In genomic region chr1:54250158-54250866, GRCm38 (mm10) we compare ENCODE assay signal across 8 mouse cellular contexts. TPM values are rescaled to one million over a fixed set of nuclear protein-coding genes. Genes with fewer than 3 reads are reported as not detected.
DNase-seq lines count a peak whose midpoint lies in the region; ATAC-seq and TF ChIP-seq lines count a peak whose summit lies in the region.

TSS of gene Ccdc150 (plus strand) at chr1:54250683.

- no peaks in the 10 kb centered on the region for H3K36me3 ChIP-seq in heart, embryonic 11.5 days (ENCODE audit: control insufficient read depth, insufficient read depth, low read length)
- H3K36me3 ChIP-seq in kidney, embryonic 15.5 days, result no peaks in the 10 kb centered on the region
- H3K36me3 ChIP-seq in limb, embryonic 15.5 days, result no peaks in the 10 kb centered on the region
- no peaks in the 10 kb centered on the region for H3K36me3 ChIP-seq in midbrain, postnatal 0 days (ENCODE audit: insufficient read depth, low read length)

- H3K4me1 ChIP-seq in embryonic fibroblast, embryonic 13.5 days (ENCODE audit: control insufficient read depth, insufficient read depth, low read length), result no peaks in the 10 kb centered on the region
- peaks cover 2% of the 10 kb centered on the region; the same call in 1 of the 2 replicates for H3K4me1 ChIP-seq in heart, embryonic 11.5 days (ENCODE audit: control insufficient read depth, insufficient read depth, low read length)
- H3K4me1 ChIP-seq in kidney, embryonic 15.5 days, result peaks cover 10% of the 10 kb centered on the region
- peaks cover 7% of the 10 kb centered on the region; the same call in 1 of the 2 replicates for H3K4me1 ChIP-seq in limb, embryonic 15.5 days
- H3K4me1 ChIP-seq in midbrain, postnatal 0 days (ENCODE audit: insufficient read depth, low read length), result no peaks in the 10 kb centered on the region

- ATAC-seq in heart, embryonic 11.5 days (replicated peaks; ENCODE audit: insufficient number of reproducible peaks, low FRiP score, low TSS enrichment), result peak; percentile 100
- peak; percentile 100 for ATAC-seq in kidney, embryonic 15.5 days (replicated peaks; ENCODE audit: low FRiP score)
- ATAC-seq in limb, embryonic 15.5 days (ENCODE audit: insufficient number of reproducible peaks, low FRiP score, low TSS enrichment, low read depth), result peak; percentile 99
- peak; percentile 100 for ATAC-seq in midbrain, postnatal 0 days (ENCODE audit: low FRiP score)

- no peaks in the 10 kb centered on the region for H3K27me3 ChIP-seq in heart, embryonic 11.5 days (ENCODE audit: control insufficient read depth, insufficient read depth, low read length)
- H3K27me3 ChIP-seq in kidney, embryonic 15.5 days, result no peaks in the 10 kb centered on the region
- no peaks in the 10 kb centered on the region for H3K27me3 ChIP-seq in limb, embryonic 15.5 days
- H3K27me3 ChIP-seq in midbrain, postnatal 0 days (ENCODE audit: insufficient read depth, low read length), result no peaks in the 10 kb centered on the region

- 18% methylated on average over 33 of the region's 33 CpGs for WGBS in heart, embryonic 11.5 days (ENCODE audit: insufficient replicate concordance)
- 19% methylated on average over 33 of the region's 33 CpGs for WGBS in kidney, embryonic 15.5 days
- WGBS in limb, embryonic 15.5 days, result 14% methylated on average over 33 of the region's 33 CpGs
- 15% methylated on average over 33 of the region's 33 CpGs for WGBS in midbrain, postnatal 0 days

- no peak within 1 kb of the TSS for H3K27ac ChIP-seq in embryonic fibroblast, embryonic 13.5 days (ENCODE audit: insufficient read depth, low read length)
- 0 out of 2 replicates have a peak within 1 kb of the TSS, but pooled peaks have one; percentile 29 for H3K27ac ChIP-seq in heart, embryonic 11.5 days (ENCODE audit: low read depth, low read length)
- H3K27ac ChIP-seq in kidney, embryonic 15.5 days, result peak within 1 kb of the TSS; percentile 32
- 0 out of 2 replicates have a peak within 1 kb of the TSS, but pooled peaks have one; percentile 33 for H3K27ac ChIP-seq in limb, embryonic 15.5 days
- 0 out of 2 replicates have a peak within 1 kb of the TSS, but pooled peaks have one; percentile 43 for H3K27ac ChIP-seq in midbrain, postnatal 0 days (ENCODE audit: low read depth, low read length)

- H3K4me2 ChIP-seq in heart, embryonic 11.5 days, result peak within 1 kb of the TSS; percentile 83
- H3K4me2 ChIP-seq in kidney, embryonic 15.5 days, result peak within 1 kb of the TSS; percentile 81
- H3K4me2 ChIP-seq in limb, embryonic 15.5 days, result peak within 1 kb of the TSS; percentile 78
- peak within 1 kb of the TSS; percentile 80 for H3K4me2 ChIP-seq in midbrain, postnatal 0 days (ENCODE audit: low read depth, low read length, poor library complexity, severe bottlenecking)

- TF ChIP-seq CTCF in embryonic fibroblast, embryonic 13.5 days (IDR thresholded peaks at IDR 0.05; ENCODE audit: borderline replicate concordance, insufficient read depth, low read length), result peak; percentile 23; the same call in 1 of the 2 replicates
- TF ChIP-seq CTCF in midbrain, postnatal 0 days (IDR thresholded peaks at IDR 0.05), result peak; percentile 65

- TF ChIP-seq POLR2A in embryonic fibroblast, embryonic 13.5 days (IDR thresholded peaks at IDR 0.05; ENCODE audit: low read depth, low read length), result peak; percentile 40

- peak; percentile 62 for DNase-seq in A20 (ENCODE audit: low read depth, low spot score)
- peak; percentile 100 for DNase-seq in brain, adult 2 months (ENCODE audit: low read depth, low spot score)
- DNase-seq in midbrain, postnatal 0 days (ENCODE audit: low spot score), result peak; percentile 98
- DNase-seq in spleen, postnatal 10 days (ENCODE audit: low spot score in 2 of 2), result peak; percentile 33 to 82

- no peaks in the 10 kb centered on the region for H3K9me3 ChIP-seq in heart, embryonic 11.5 days (replicated peaks; ENCODE audit: control insufficient read depth, low read length)
- H3K9me3 ChIP-seq in kidney, embryonic 15.5 days (replicated peaks), result no peaks in the 10 kb centered on the region
- no peaks in the 10 kb centered on the region for H3K9me3 ChIP-seq in limb, embryonic 15.5 days
- H3K9me3 ChIP-seq in midbrain, postnatal 0 days (ENCODE audit: low read length), result no peaks in the 10 kb centered on the region

- H3K4me3 ChIP-seq in embryonic fibroblast, embryonic 13.5 days (ENCODE audit: insufficient read depth, low read length), result peak within 1 kb of the TSS; percentile 36
- peak within 1 kb of the TSS; percentile 65 for H3K4me3 ChIP-seq in heart, embryonic 11.5 days (ENCODE audit: low read depth, low read length)
- peak within 1 kb of the TSS; percentile 64 for H3K4me3 ChIP-seq in kidney, embryonic 15.5 days (replicated peaks)
- H3K4me3 ChIP-seq in limb, embryonic 15.5 days, result peak within 1 kb of the TSS; percentile 56
- H3K4me3 ChIP-seq in midbrain, postnatal 0 days (ENCODE audit: low read depth, low read length), result peak within 1 kb of the TSS; percentile 51

- H3K9ac ChIP-seq in heart, embryonic 11.5 days (ENCODE audit: low read depth, low read length), result peak within 1 kb of the TSS; percentile 80
- H3K9ac ChIP-seq in kidney, embryonic 15.5 days, result peak within 1 kb of the TSS; percentile 55
- H3K9ac ChIP-seq in limb, embryonic 15.5 days, result peak within 1 kb of the TSS; percentile 48; the same call in 1 of the 2 replicates
- peak within 1 kb of the TSS; percentile 42; the same call in 1 of the 2 replicates for H3K9ac ChIP-seq in midbrain, postnatal 0 days (replicated peaks; ENCODE audit: low read length, poor library complexity, severe bottlenecking)

RNA-seq across cellular contexts. Expression of gene Ccdc150, which starts in this region (rescaled TPM):
- 0.81 TPM in 1 of 2 replicates, not detected in the other for polyA plus RNA-seq in embryonic fibroblast, embryonic 13.5 days (2011; ENCODE audit: insufficient read length, low read depth, missing spikeins)
- 0.34 and 0.56 TPM in 2 replicates for polyA plus RNA-seq in heart, embryonic 11.5 days (2014; fragmentation: Nextera tagmentation; extraction: Ambion mirVana)
- 0.39 and 0.77 TPM in 2 replicates for polyA plus RNA-seq in kidney, embryonic 15.5 days (2015; fragmentation: Nextera tagmentation; extraction: Ambion mirVana)
- 0.12 and 0.22 TPM in 2 replicates for polyA plus RNA-seq in limb, embryonic 15.5 days (2015; fragmentation: Nextera tagmentation; extraction: Ambion mirVana)
- 0.11 TPM in 1 of 2 replicates, not detected in the other for total RNA-seq in midbrain, postnatal 0 days (2014; rRNA removed)
- 0.15 and 0.23 TPM in 2 replicates for polyA plus RNA-seq in midbrain, postnatal 0 days (2015; fragmentation: Nextera tagmentation; extraction: Ambion mirVana)

Comparison
In these comparisons a context has a peak if more than half of its experiments do, and no peak if none do; other contexts are left out.
1. Peak in ATAC-seq, H3K4me3 ChIP-seq, H3K27ac ChIP-seq, H3K9ac ChIP-seq and H3K4me2 ChIP-seq in heart, embryonic 11.5 days; RNA of the gene not detected or under 1 TPM.
2. Peak in ATAC-seq, H3K4me3 ChIP-seq, H3K27ac ChIP-seq, H3K9ac ChIP-seq and H3K4me2 ChIP-seq in kidney, embryonic 15.5 days; RNA of the gene not detected or under 1 TPM.
3. Peak in ATAC-seq, H3K4me3 ChIP-seq, H3K27ac ChIP-seq, H3K9ac ChIP-seq and H3K4me2 ChIP-seq in limb, embryonic 15.5 days; RNA of the gene not detected or under 1 TPM.
4. Peak in DNase-seq, ATAC-seq, H3K4me3 ChIP-seq, H3K27ac ChIP-seq, H3K9ac ChIP-seq and H3K4me2 ChIP-seq in midbrain, postnatal 0 days; RNA of the gene not detected or under 1 TPM.